Mouse (Mus musculus): Measurements from ENCODE around the gene Limch1.

The Limch1 gene

GRCm38 (mm10) chr5:67024459-67025050 lies 278.9 kb downstream of the Limch1 start:
- DNase-seq (ENCODE audit: low spot score in 2 of 2), result no peak

- no peak for DNase-seq (ENCODE audit: low spot score in 2 of 2)
Observed at GRCm38 (mm10) chr5:67025095-67025494, 279.5 kb downstream of the Limch1 start.

GRCm38 (mm10) chr5:67025581-67025980 lies 280.0 kb downstream of the Limch1 start:
- DNase-seq (ENCODE audit: low spot score in 2 of 2), result no peak

GRCm38 (mm10) chr5:67028786-67029185 lies 283.2 kb downstream of the Limch1 start:
- peak in 1 of 2 experiments; percentile 46 for DNase-seq (ENCODE audit: low spot score in 2 of 2)

GRCm38 (mm10) chr5:67029946-67030345 lies 284.3 kb downstream of the Limch1 start:
- DNase-seq (ENCODE audit: low spot score in 2 of 2), result no peak

GRCm38 (mm10) chr5:67032601-67033000 lies 287.0 kb downstream of the Limch1 start:
- no peak for DNase-seq (ENCODE audit: low spot score in 2 of 2)

- no peak for DNase-seq (ENCODE audit: low spot score in 2 of 2)
Observed at GRCm38 (mm10) chr5:67043932-67044331, 298.3 kb downstream of the Limch1 start.

- DNase-seq (ENCODE audit: low spot score in 2 of 2), result no peak
Observed at GRCm38 (mm10) chr5:67048003-67048402, 302.4 kb downstream of the Limch1 start.

GRCm38 (mm10) chr5:67057803-67058202 lies 312.2 kb downstream of the Limch1 start:
- DNase-seq (ENCODE audit: low spot score in 2 of 2), result no peak

- DNase-seq (ENCODE audit: low spot score in 2 of 2), result no peak
Observed at GRCm38 (mm10) chr5:67060519-67060918, 314.9 kb downstream of the Limch1 start.

GRCm38 (mm10) chr5:67063596-67063995 lies 318.0 kb downstream of the Limch1 start:
- DNase-seq (ENCODE audit: low spot score in 2 of 2), result no peak

- no peak for DNase-seq (ENCODE audit: low spot score in 2 of 2)
Observed at GRCm38 (mm10) chr5:67083117-67083516, 337.5 kb downstream of the Limch1 start.

- DNase-seq (ENCODE audit: low spot score in 2 of 2), result no peak
Observed at GRCm38 (mm10) chr5:67090856-67091255, 345.2 kb downstream of the Limch1 start.

- DNase-seq (ENCODE audit: low spot score in 2 of 2), result no peak
Observed at GRCm38 (mm10) chr5:67091766-67092165, 346.1 kb downstream of the Limch1 start.

GRCm38 (mm10) chr5:67093991-67094390 lies 348.4 kb downstream of the Limch1 start:
- no peak for DNase-seq (ENCODE audit: low spot score in 2 of 2)

- DNase-seq (ENCODE audit: low spot score in 2 of 2), result no peak
Observed at GRCm38 (mm10) chr5:67095153-67095552, 349.5 kb downstream of the Limch1 start.

- no peak for DNase-seq (ENCODE audit: low spot score in 2 of 2)
Observed at GRCm38 (mm10) chr5:67095651-67096377, 350.2 kb downstream of the Limch1 start.

GRCm38 (mm10) chr5:67096378-67096771 lies 350.7 kb downstream of the Limch1 start:
- DNase-seq (ENCODE audit: low spot score in 2 of 2), result no peak

- no peak for DNase-seq (ENCODE audit: low spot score in 2 of 2)
Observed at GRCm38 (mm10) chr5:67097106-67098050, 351.8 kb downstream of the Limch1 start.

- DNase-seq (ENCODE audit: low spot score in 2 of 2), result no peak
Observed at GRCm38 (mm10) chr5:67098051-67098732, 352.6 kb downstream of the Limch1 start.

- no peak for DNase-seq (ENCODE audit: low spot score in 2 of 2)
Observed at GRCm38 (mm10) chr5:67098733-67099323, 353.2 kb downstream of the Limch1 start, which contains the start of gene Phox2b. Phox2b (minus strand) TSS chr5:67099301.
